Mouse (Mus musculus) intestine, embryonic 14.5 days (tissue): ENCODE data around the gene Dlg3. TPM values are rescaled to one million over a fixed set of nuclear protein-coding genes. Genes with fewer than 3 reads are reported as not detected.

Source experiments
- ATAC-seq: fragments of 200-750 bp; cut with Nextera tagmentation; replicated peaks from 2 replicates; pipeline ENCODE4 v1.8.0; 2017; ENCODE audit warnings: low read depth, moderate number of reproducible peaks, moderate TSS enrichment, moderate library complexity; ENCODE audit not compliant: low FRiP score, low TSS enrichment
- DNase-seq: peaks from one replicate; pipeline ENCODE4 v3.0.0-alpha.2; 2018; ENCODE audit warnings: low spot score
- H3K27ac ChIP-seq: fragments of 300-500 bp; sonication (generic); 2 replicates; pipeline ENCODE4 v1.5.1; 2014; ENCODE audit warnings: low read depth, mild to moderate bottlenecking, control low read depth
- H3K27me3 ChIP-seq: fragments of 300-500 bp; sonication (generic); replicated peaks from 2 replicates; pipeline ENCODE4 v1.6.1; 2014; ENCODE audit warnings: low read length, control low read depth; ENCODE audit not compliant: control insufficient read depth, insufficient read depth
- H3K36me3 ChIP-seq: fragments of 300-500 bp; sonication (generic); 2 replicates; pipeline ENCODE4 v1.6.1; 2014; ENCODE audit warnings: low read length, control low read depth; ENCODE audit not compliant: control insufficient read depth, insufficient read depth
- H3K4me1 ChIP-seq: fragments of 300-500 bp; sonication (generic); replicated peaks from 2 replicates; pipeline ENCODE4 v1.6.1; 2014; ENCODE audit warnings: low read length, control low read depth, mixed read lengths; ENCODE audit not compliant: control insufficient read depth, insufficient read depth
- H3K4me2 ChIP-seq: fragments of 300-500 bp; sonication (generic); 2 replicates; pipeline ENCODE4 v1.6.1; 2014; ENCODE audit warnings: low read length
- H3K4me3 ChIP-seq: fragments of 300-500 bp; sonication (generic); 2 replicates; pipeline ENCODE4 v1.5.1; 2014; ENCODE audit warnings: low read depth, low read length, control low read depth, mixed read lengths
- H3K9ac ChIP-seq: fragments of 300-500 bp; sonication (generic); 2 replicates; pipeline ENCODE4 v1.6.1; 2014; ENCODE audit warnings: mild to moderate bottlenecking, low read length
- H3K9me3 ChIP-seq: fragments of 300-500 bp; sonication (generic); 2 replicates; pipeline ENCODE4 v1.6.1; 2016; ENCODE audit warnings: low read length, control low read depth; ENCODE audit not compliant: control insufficient read depth
- WGBS: fragments of 180-500 bp; shearing (Covaris S2); extraction: QIAGEN DNeasy Blood & Tissue Kit; methylation state at CpG from one replicate; pipeline ENCODE4 v1.1.7; 2014; 5-methylcytosine and 5-hydroxymethylcytosine counted together
- polyA plus RNA-seq: library from polyadenylated mRNA; unstranded; fragments of >200 nt; fragmentation: Nextera tagmentation; extraction: Ambion mirVana; gene quantifications from 2 replicates; pipeline ENCODE4 v1.2.1, GENCODE M21; 2014

Dlg3 gene
- polyA plus RNA-seq, 1 experiment from 2014 or later = 7.7 TPM

GRCm38 (mm10) chrX:100741940-100742339, 25.6 kb upstream of the Dlg3 start:
- no peak overlapping the region for H3K27ac ChIP-seq
- H3K4me2 ChIP-seq = no peak overlapping the region
- DNase-seq = no peak
- H3K9me3 ChIP-seq = 0 out of 2 replicates have a peak, but pooled peaks cover 2% of the 10 kb centered on the region
- 11% methylated on average over 10 of the region's 10 CpGs for WGBS
- H3K4me3 ChIP-seq = no peak overlapping the region
- no peaks in the 10 kb centered on the region for H3K4me1 ChIP-seq
- H3K27me3 ChIP-seq = peaks cover 13% of the 10 kb centered on the region
- H3K9ac ChIP-seq = no peak overlapping the region
- no peak for ATAC-seq
- no peaks in the 10 kb centered on the region for H3K36me3 ChIP-seq

GRCm38 (mm10) chrX:100765855-100766254, 1.7 kb upstream of the Dlg3 start:
- Histone ChIP-seq H3K4me1 (no peaks in the 10 kb centered on the region), H3K9me3 (no peaks in the 10 kb centered on the region), H3K36me3 (no peaks in the 10 kb centered on the region), H3K27ac (no peak overlapping the region), H3K27me3 (peaks cover 17% of the 10 kb centered on the region; the same call in 1 of the 2 replicates), H3K4me2 (no peak overlapping the region), H3K4me3 (no peak overlapping the region), H3K9ac (no peak overlapping the region)
- ATAC-seq = no peak
- 85% methylated on average over 6 of the region's 6 CpGs for WGBS
- no peak for DNase-seq

GRCm38 (mm10) chrX:100767885-100768626, 534 bp downstream of the Dlg3 start:
- no peaks in the 10 kb centered on the region for H3K36me3 ChIP-seq
- ATAC-seq = no peak

GRCm38 (mm10) chrX:100769281-100769680, 1.8 kb downstream of the Dlg3 start:
- H3K36me3 ChIP-seq = no peaks in the 10 kb centered on the region
- H3K9ac ChIP-seq = no peak overlapping the region
- WGBS = 72% methylated on average over 5 of the region's 5 CpGs
- ATAC-seq = no peak
- no peak overlapping the region for H3K4me2 ChIP-seq
- H3K27me3 ChIP-seq = peaks cover 17% of the 10 kb centered on the region; the same call in 1 of the 2 replicates
- H3K4me1 ChIP-seq = no peaks in the 10 kb centered on the region
- no peak overlapping the region for H3K27ac ChIP-seq
- no peaks in the 10 kb centered on the region for H3K9me3 ChIP-seq
- H3K4me3 ChIP-seq = no peak overlapping the region
- DNase-seq = no peak

More at GRCm38 (mm10) chrX:100767885-100768626, 534 bp downstream of the Dlg3 start:
- H3K4me1 ChIP-seq = no peaks in the 10 kb centered on the region
- peaks cover 17% of the 10 kb centered on the region; the same call in 1 of the 2 replicates for H3K27me3 ChIP-seq
- H3K4me3 ChIP-seq = peak overlapping the region; percentile 28
- H3K27ac ChIP-seq = no peak overlapping the region
- DNase-seq = no peak
- H3K9ac ChIP-seq = no peak overlapping the region
- 30% methylated on average over 19 of the region's 36 CpGs for WGBS
- no peaks in the 10 kb centered on the region for H3K9me3 ChIP-seq
- H3K4me2 ChIP-seq = peak overlapping the region; percentile 55

- no peaks in the 10 kb centered on the region for H3K36me3 ChIP-seq
- H3K27ac ChIP-seq = no peak overlapping the region
- peak overlapping the region; percentile 58 for H3K9ac ChIP-seq
- peak overlapping the region; percentile 34 for H3K4me3 ChIP-seq
- peaks cover 3% of the 10 kb centered on the region; the same call in 1 of the 2 replicates for H3K27me3 ChIP-seq
- H3K4me2 ChIP-seq = peak overlapping the region; percentile 58
- WGBS = 12% methylated on average over 20 of the region's 23 CpGs
- no peaks in the 10 kb centered on the region for H3K9me3 ChIP-seq
- ATAC-seq = peak; percentile 49; the same call in 1 of the 2 replicates
- DNase-seq = peak; percentile 81
- H3K4me1 ChIP-seq = no peaks in the 10 kb centered on the region; the same call in 1 of the 2 replicates
These were observed 6.9 kb downstream of the Dlg3 start for GRCm38 (mm10) chrX:100774341-100774811.

GRCm38 (mm10) chrX:100775405-100775804, 7.9 kb downstream of the Dlg3 start:
- H3K9ac ChIP-seq = no peak overlapping the region
- no peaks in the 10 kb centered on the region for H3K27me3 ChIP-seq
- H3K4me3 ChIP-seq = no peak overlapping the region
- no peaks in the 10 kb centered on the region; the same call in 1 of the 2 replicates for H3K4me1 ChIP-seq
- DNase-seq (no peak), ATAC-seq (no peak)
- H3K9me3 ChIP-seq = no peaks in the 10 kb centered on the region
- 93% methylated on average over 3 of the region's 3 CpGs for WGBS
- no peak overlapping the region for H3K27ac ChIP-seq
- no peaks in the 10 kb centered on the region for H3K36me3 ChIP-seq
- no peak overlapping the region for H3K4me2 ChIP-seq

- no peaks in the 10 kb centered on the region; the same call in 1 of the 2 replicates for H3K4me1 ChIP-seq
- ATAC-seq (peak; percentile 25), DNase-seq (no peak)
- no peaks in the 10 kb centered on the region for H3K9me3 ChIP-seq
- H3K4me2 ChIP-seq = peak overlapping the region; percentile 56
- H3K27me3 ChIP-seq = no peaks in the 10 kb centered on the region
- peak overlapping the region; percentile 51 for H3K4me3 ChIP-seq
- no peaks in the 10 kb centered on the region for H3K36me3 ChIP-seq
- 15% methylated on average over 9 of the region's 9 CpGs for WGBS
- no peak overlapping the region for H3K9ac ChIP-seq
- H3K27ac ChIP-seq = peak overlapping the region; percentile 36; the same call in 1 of the 2 replicates
These were observed 9.0 kb downstream of the Dlg3 start for GRCm38 (mm10) chrX:100776494-100776893.

- Histone ChIP-seq H3K36me3 (no peaks in the 10 kb centered on the region), H3K27me3 (no peaks in the 10 kb centered on the region), H3K4me1 (peaks cover 2% of the 10 kb centered on the region; the same call in 1 of the 2 replicates), H3K9me3 (no peaks in the 10 kb centered on the region), H3K27ac (peak overlapping the region; percentile 83), H3K4me2 (peak overlapping the region; percentile 56), H3K9ac (peak overlapping the region; percentile 68), H3K4me3 (peak overlapping the region; percentile 51)
- ATAC-seq = peak; percentile 95
- peak; percentile 78 for DNase-seq
- WGBS = 10% methylated on average over 31 of the region's 49 CpGs
These were observed 9.6 kb downstream of the Dlg3 start for GRCm38 (mm10) chrX:100776985-100777654.
